Mouse (Mus musculus) C2C12 (cell line): ENCODE measurements around the gene Fgd2.

ENCODE experiments used
- CTCF ChIP-seq: IDR thresholded peaks from one replicate; pipeline ENCODE4 v1.5.1; 2011; ENCODE audit not compliant: control insufficient read depth, insufficient read depth, insufficient read length
- FOSL1 ChIP-seq: IDR thresholded peaks from one replicate; pipeline ENCODE4 v1.8.0; 2011; ENCODE audit warnings: mild to moderate bottlenecking, low read length; ENCODE audit not compliant: poor library complexity, insufficient read depth, severe bottlenecking
- MAX ChIP-seq: IDR thresholded peaks from one replicate; pipeline ENCODE4 v1.6.1; 2011; ENCODE audit warnings: mild to moderate bottlenecking, control low read depth
- MYOG ChIP-seq: IDR thresholded peaks from one replicate; pipeline ENCODE4 v1.6.1; 2011; ENCODE audit not compliant: control insufficient read depth, insufficient read length; ENCODE audit errors: extremely low read depth
- USF1 ChIP-seq: IDR thresholded peaks from one replicate; pipeline ENCODE4 v1.6.1; 2011; ENCODE audit warnings: low read depth, mild to moderate bottlenecking, control low read depth, moderate library complexity

DNA sequence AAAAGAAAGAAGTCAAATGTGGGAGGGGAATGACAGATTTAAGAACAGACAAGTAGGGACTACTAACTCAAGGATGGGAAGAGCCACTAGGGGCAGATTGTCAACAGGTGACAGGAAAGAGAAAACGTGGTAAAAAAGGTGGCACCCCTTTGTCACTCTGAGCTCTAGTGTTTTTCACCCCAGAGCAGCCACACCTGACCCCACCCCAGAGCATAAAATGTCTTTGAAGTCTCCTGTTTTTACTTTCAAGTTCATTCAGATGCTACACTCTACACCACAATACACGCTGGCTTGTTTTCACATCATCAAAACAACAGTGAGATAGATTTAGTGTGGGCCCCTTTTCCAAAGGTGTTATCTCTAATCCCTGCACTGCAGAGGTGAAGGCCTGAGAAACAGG lies 68.1 kb downstream of the Fgd2 start:
- no peak for TF ChIP-seq MYOG
- TF ChIP-seq CTCF = no peak
- TF ChIP-seq USF1 = no peak
- no peak for TF ChIP-seq FOSL1
- no peak for TF ChIP-seq MAX
